In the genomic region with DNA sequence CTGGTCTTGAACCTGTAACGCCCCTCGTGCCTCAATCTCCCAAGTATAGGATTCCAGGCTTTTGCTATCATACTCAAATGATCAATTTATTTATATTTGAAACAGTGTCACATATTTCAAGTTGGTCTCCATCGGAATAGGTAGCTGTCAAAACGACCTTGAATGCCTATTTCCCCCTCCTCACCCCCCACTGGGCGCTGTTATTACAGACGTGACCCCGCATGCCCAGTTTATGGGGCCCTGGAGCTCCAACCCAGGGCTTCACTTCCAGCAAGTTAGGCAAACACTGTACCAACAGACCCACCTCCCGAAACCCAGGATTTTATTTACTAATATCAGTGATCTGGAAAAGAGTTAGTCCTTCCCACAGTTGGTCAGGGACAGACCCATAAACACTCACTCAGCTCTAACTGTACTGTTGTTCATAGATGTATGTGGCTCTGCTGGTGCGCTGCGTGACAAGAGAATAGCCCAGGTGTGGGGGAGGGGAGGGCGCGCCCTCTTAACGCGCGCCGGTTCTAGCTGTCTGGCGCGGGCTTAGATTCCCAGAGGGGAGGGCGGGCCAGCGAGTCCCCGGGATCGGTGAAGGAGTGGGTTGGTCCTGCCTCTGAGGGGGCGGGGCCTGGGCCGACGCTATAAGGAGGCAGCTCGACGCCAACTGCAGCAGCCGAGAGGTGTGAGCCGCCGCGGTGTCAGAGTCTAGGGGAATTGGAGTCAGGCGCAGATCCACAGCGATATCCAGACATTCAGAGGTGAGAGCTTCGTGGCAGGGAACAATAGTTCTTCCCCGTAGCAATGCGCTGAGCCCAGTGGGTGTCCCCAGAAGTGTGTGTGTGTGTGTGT, we compare ENCODE assay signal across 8 mouse cellular contexts. TPM values are rescaled to one million over a fixed set of nuclear protein-coding genes. Genes with fewer than 3 reads are reported as not detected.
A peak's percentile ranks its signal among the peaks of the same experiment; 100 is the strongest.
DNase-seq lines count a peak whose midpoint lies in the region; ATAC-seq and TF ChIP-seq lines count a peak whose summit lies in the region.

No protein-coding gene starts in this region.

- WGBS in hindbrain, embryonic 15.5 days: 8% methylated on average over 35 of the region's 36 CpGs
- 17% methylated on average over 35 of the region's 36 CpGs for WGBS in macrophage (ENCODE audit: missing documents)

- peaks cover 74% of the 10 kb centered on the region for H3K79me2 ChIP-seq in macrophage (ENCODE audit: inconsistent target)

- peak overlapping the region; percentile 67 for H3K4me3 ChIP-seq in hindbrain, embryonic 15.5 days
- H3K4me3 ChIP-seq in left cerebral cortex, adult 2 months: peak overlapping the region; percentile 64
- peak overlapping the region; percentile 96 for H3K4me3 ChIP-seq in macrophage (ENCODE audit: inconsistent target)

- no peaks in the 10 kb centered on the region for H3K36me3 ChIP-seq in hindbrain, embryonic 15.5 days
- H3K36me3 ChIP-seq in macrophage (ENCODE audit: inconsistent target): peaks cover 23% of the 10 kb centered on the region

- peak overlapping the region; percentile 96 for H3K4me2 ChIP-seq in hindbrain, embryonic 15.5 days

- no peaks in the 10 kb centered on the region for H3K9me3 ChIP-seq in hindbrain, embryonic 15.5 days

- H3K27me3 ChIP-seq in hindbrain, embryonic 15.5 days: peaks cover 7% of the 10 kb centered on the region; the same call in 1 of the 2 replicates

- TF ChIP-seq CTCF in left cerebral cortex, adult 2 months (IDR thresholded peaks at IDR 0.05): no peak

- intact Hi-C loops in left cerebral cortex, adult 2 months (cut with DNase I): no loop called here

- peaks cover 23% of the 10 kb centered on the region for H3K4me1 ChIP-seq in hindbrain, embryonic 15.5 days (replicated peaks)

- peak overlapping the region; percentile 70 for H3K9ac ChIP-seq in hindbrain, embryonic 15.5 days

- ATAC-seq in hindbrain, embryonic 15.5 days (ENCODE audit: low FRiP score, low read depth): peak; percentile 80

- peak; percentile 99 for DNase-seq in ZHBTc4 (ENCODE audit: low read depth, low spot score)
- peak; percentile 77 to 78 for DNase-seq in cerebellum, postnatal 36 days
- peak; percentile 79 to 86 for DNase-seq in frontal cortex, postnatal 36 days (ENCODE audit: low spot score in 2 of 2)
- DNase-seq in left cerebral cortex, adult 2 months (ENCODE audit: extremely low spot score in 1 of 2, low spot score in 2 of 2): peak; percentile 82 to 83
- DNase-seq in right cerebral cortex, adult 18-20 months: peak; percentile 88
- peak; percentile 52 for DNase-seq in urinary bladder, postnatal 10 days (ENCODE audit: low spot score)

- peak overlapping the region; percentile 71; the same call in 1 of the 2 replicates for H3K27ac ChIP-seq in hindbrain, embryonic 15.5 days (replicated peaks)
- H3K27ac ChIP-seq in left cerebral cortex, adult 2 months: peak overlapping the region; percentile 82
- H3K27ac ChIP-seq in macrophage: peak overlapping the region; percentile 91

RNA-seq across cellular contexts. Expression of gene Cdkn1a, which starts 2.6 kb away (rescaled TPM):
- 109 and 115 TPM in 2 replicates for polyA plus RNA-seq in hindbrain, embryonic 15.5 days (2015; fragmentation: Nextera tagmentation; extraction: Ambion mirVana)
- 10 to 100 TPM; 40.6 to 64.4 TPM for total RNA-seq in left cerebral cortex, adult 2 months (2021)
- total RNA-seq in macrophage (2018; cell fraction: chromatin; rRNA removed): 1,000 to 10,000 TPM in 4 of 26 experiments, 100 to 1,000 TPM in 22; 134 to 1,695 (median 455) TPM
- 1,000 to 10,000 TPM in 5 of 26 experiments, 100 to 1,000 TPM in 21; 227 to 1,662 (median 534) TPM for total RNA-seq in macrophage (2018; cell fraction: cytosol; rRNA removed)
- total RNA-seq in macrophage (2018; cell fraction: nucleus; rRNA removed): 1,000 to 10,000 TPM in 7 of 26 experiments, 100 to 1,000 TPM in 19; 155 to 1,879 (median 663) TPM
- polyA plus RNA-seq in macrophage (2018): 176 to 305 TPM (median 287 TPM) in 3 replicates

RNA-seq across cellular contexts. Expression of gene Rab44, which starts 20.6 kb away (rescaled TPM):
- polyA plus RNA-seq in hindbrain, embryonic 15.5 days (2015; fragmentation: Nextera tagmentation; extraction: Ambion mirVana): 0.09 TPM in 1 of 2 replicates, not detected in the other
- under 1 TPM in 1 of 2 experiments, not detected in 1; 0.32 TPM for total RNA-seq in left cerebral cortex, adult 2 months (2021)
- total RNA-seq in macrophage (2018; cell fraction: chromatin; rRNA removed): 10 to 100 TPM in 12 of 26 experiments, 1 to 10 TPM in 7, under 1 TPM in 4, not detected in 3; 0.19 to 39.9 (median 15.8) TPM
- total RNA-seq in macrophage (2018; cell fraction: cytosol; rRNA removed): 1 to 10 TPM in 8 of 26 experiments, under 1 TPM in 17, not detected in 1; 0.04 to 2.6 (median 0.66) TPM
- 10 to 100 TPM in 13 of 26 experiments, 1 to 10 TPM in 10, under 1 TPM in 3; 0.36 to 44.9 (median 9.5) TPM for total RNA-seq in macrophage (2018; cell fraction: nucleus; rRNA removed)
- polyA plus RNA-seq in macrophage (2018): 0.33 to 1.5 TPM (median 0.94 TPM) in 3 replicates

Comparison
In these comparisons a context has a peak if more than half of its experiments do, and no peak if none do; other contexts are left out.
1. Peak in every context shown above with its lines: DNase-seq, ATAC-seq, H3K4me3 ChIP-seq and H3K27ac ChIP-seq.